Mouse (Mus musculus) kidney, embryonic 16.5 days (tissue): Measurements from ENCODE around the gene Meis1. TPM values are rescaled to one million over a fixed set of nuclear protein-coding genes. Genes with fewer than 3 reads are reported as not detected.

Experiments
- ATAC-seq: fragments of 200-750 bp; cut with Nextera tagmentation; 2 replicates; pipeline ENCODE4 v1.8.0; 2017; ENCODE audit warnings: moderate TSS enrichment; ENCODE audit not compliant: low FRiP score, low TSS enrichment
- H3K27ac ChIP-seq: fragments of 300-500 bp; sonication (generic); 2 replicates; pipeline ENCODE4 v1.5.1; 2014; ENCODE audit warnings: low read length
- H3K27me3 ChIP-seq: fragments of 300-500 bp; sonication (generic); 2 replicates; pipeline ENCODE4 v1.6.1; 2014; ENCODE audit warnings: low read length, control low read depth, mixed read lengths; ENCODE audit not compliant: insufficient read depth
- H3K36me3 ChIP-seq: fragments of 300-500 bp; sonication (generic); 2 replicates; pipeline ENCODE4 v1.6.1; 2014; ENCODE audit warnings: low read length, control low read depth, mixed read lengths; ENCODE audit not compliant: insufficient read depth
- H3K4me1 ChIP-seq: fragments of 300-500 bp; sonication (generic); 2 replicates; pipeline ENCODE4 v1.6.1; 2014; ENCODE audit warnings: low read length, control low read depth, mixed read lengths; ENCODE audit not compliant: insufficient read depth
- H3K4me2 ChIP-seq: fragments of 300-500 bp; sonication (generic); replicated peaks from 2 replicates; pipeline ENCODE4 v1.6.1; 2014; ENCODE audit warnings: low read depth, low read length
- H3K4me3 ChIP-seq: fragments of 300-500 bp; sonication (generic); 2 replicates; pipeline ENCODE4 v1.5.1; 2014; ENCODE audit warnings: mild to moderate bottlenecking, low read length
- H3K9ac ChIP-seq: fragments of 300-500 bp; sonication (generic); replicated peaks from 2 replicates; pipeline ENCODE4 v1.6.1; 2014; ENCODE audit warnings: low read length
- H3K9me3 ChIP-seq: fragments of 300-500 bp; sonication (generic); 2 replicates; pipeline ENCODE4 v1.6.1; 2016; ENCODE audit warnings: low read length, control low read depth
- WGBS: fragments of 180-500 bp; shearing (Covaris S2); extraction: QIAGEN DNeasy Blood & Tissue Kit; methylation state at CpG from one replicate; pipeline ENCODE4 v1.1.7; 2014; 5-methylcytosine and 5-hydroxymethylcytosine counted together
- polyA plus RNA-seq: library from polyadenylated mRNA; unstranded; fragments of >200 nt; fragmentation: Nextera tagmentation; extraction: Ambion mirVana; gene quantifications from 2 replicates; pipeline ENCODE4 v1.2.1, GENCODE M21; 2015

Meis1 gene
- polyA plus RNA-seq, 1 experiment from 2014 or later = 124 TPM

- no peak overlapping the region for H3K4me3 ChIP-seq
- no peak overlapping the region for H3K9ac ChIP-seq
- 41% methylated on average over 3 of the region's 3 CpGs for WGBS
- ATAC-seq = no peak
- H3K4me1 ChIP-seq = peaks cover 24% of the 10 kb centered on the region
- peaks cover 7% of the 10 kb centered on the region; the same call in 1 of the 2 replicates for H3K36me3 ChIP-seq
- H3K4me2 ChIP-seq = no peak overlapping the region
- H3K27me3 ChIP-seq = no peaks in the 10 kb centered on the region
- no peak overlapping the region for H3K27ac ChIP-seq
- H3K9me3 ChIP-seq = no peaks in the 10 kb centered on the region
Measured at GRCm38 (mm10) chr11:18973808-18974207, 45.0 kb downstream of the Meis1 start.

- Histone ChIP-seq H3K27ac (no peak overlapping the region), H3K4me2 (no peak overlapping the region), H3K9me3 (no peaks in the 10 kb centered on the region), H3K9ac (no peak overlapping the region), H3K27me3 (no peaks in the 10 kb centered on the region), H3K4me1 (peaks cover 24% of the 10 kb centered on the region), H3K4me3 (no peak overlapping the region), H3K36me3 (peaks cover 7% of the 10 kb centered on the region; the same call in 1 of the 2 replicates)
- no peak for ATAC-seq
Measured at GRCm38 (mm10) chr11:18972968-18973367, 45.8 kb downstream of the Meis1 start.

DNA sequence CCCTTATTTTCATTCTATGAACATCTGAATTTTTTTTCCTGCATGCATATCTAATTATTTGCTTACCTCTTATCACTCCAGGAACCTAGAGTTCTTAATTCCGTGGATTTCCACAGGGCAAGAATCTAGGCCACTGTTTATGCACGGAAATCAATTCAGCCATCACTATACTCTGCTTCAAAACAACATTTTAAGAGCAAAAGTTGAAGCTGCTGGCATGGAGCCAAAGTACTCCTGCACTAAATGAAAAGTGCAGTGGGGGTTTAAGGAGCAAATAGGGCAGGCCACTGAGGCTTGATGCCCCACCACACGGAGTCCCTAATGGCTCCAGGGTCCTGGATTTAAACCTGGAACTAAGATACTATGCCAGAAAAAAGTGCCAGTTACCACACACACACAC lies 47.2 kb downstream of the Meis1 start:
- H3K4me3 ChIP-seq = no peak overlapping the region
- H3K4me1 ChIP-seq = peaks cover 24% of the 10 kb centered on the region
- peaks cover 7% of the 10 kb centered on the region; the same call in 1 of the 2 replicates for H3K36me3 ChIP-seq
- H3K9ac ChIP-seq = no peak overlapping the region
- no peaks in the 10 kb centered on the region for H3K27me3 ChIP-seq
- H3K27ac ChIP-seq = no peak overlapping the region
- ATAC-seq = no peak
- no peak overlapping the region for H3K4me2 ChIP-seq
- WGBS = 28% methylated on average over 3 of the region's 3 CpGs
- no peaks in the 10 kb centered on the region for H3K9me3 ChIP-seq

DNA sequence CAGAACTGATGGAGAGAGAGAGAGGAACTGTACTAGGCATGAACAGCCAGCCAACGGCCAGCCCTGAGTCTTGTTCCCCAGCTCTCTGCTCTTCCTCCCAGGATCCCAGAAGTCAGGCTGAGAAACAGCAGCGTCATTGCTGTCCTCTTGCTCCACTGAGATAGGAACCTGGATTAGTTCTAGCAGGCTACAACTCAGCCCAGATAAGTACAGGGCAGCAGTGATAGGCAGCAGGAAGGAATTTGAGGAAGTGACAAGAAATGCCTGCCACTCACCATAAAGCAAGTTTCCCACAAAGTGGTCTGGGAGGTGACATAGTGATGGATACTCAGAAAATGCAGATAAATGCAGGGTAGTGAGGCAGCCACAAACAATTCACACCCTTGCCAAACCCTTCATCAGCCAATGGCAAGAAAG lies 48.9 kb downstream of the Meis1 start:
- Histone ChIP-seq H3K27ac (no peak overlapping the region), H3K27me3 (no peaks in the 10 kb centered on the region), H3K9ac (no peak overlapping the region), H3K4me2 (no peak overlapping the region), H3K9me3 (no peaks in the 10 kb centered on the region), H3K36me3 (peaks cover 4% of the 10 kb centered on the region; the same call in 1 of the 2 replicates), H3K4me3 (no peak overlapping the region), H3K4me1 (peaks cover 33% of the 10 kb centered on the region)
- 63% methylated on average over 2 of the region's 2 CpGs for WGBS
- no peak for ATAC-seq

- Histone ChIP-seq H3K27me3 (no peaks in the 10 kb centered on the region), H3K9ac (no peak overlapping the region), H3K4me3 (no peak overlapping the region), H3K27ac (no peak overlapping the region), H3K4me2 (no peak overlapping the region), H3K9me3 (no peaks in the 10 kb centered on the region), H3K36me3 (peaks cover 5% of the 10 kb centered on the region; the same call in 1 of the 2 replicates), H3K4me1 (peaks cover 41% of the 10 kb centered on the region)
- 66% methylated on average over 5 of the region's 5 CpGs for WGBS
- ATAC-seq = no peak
Measured at GRCm38 (mm10) chr11:18964418-18964817, 54.4 kb downstream of the Meis1 start.

DNA sequence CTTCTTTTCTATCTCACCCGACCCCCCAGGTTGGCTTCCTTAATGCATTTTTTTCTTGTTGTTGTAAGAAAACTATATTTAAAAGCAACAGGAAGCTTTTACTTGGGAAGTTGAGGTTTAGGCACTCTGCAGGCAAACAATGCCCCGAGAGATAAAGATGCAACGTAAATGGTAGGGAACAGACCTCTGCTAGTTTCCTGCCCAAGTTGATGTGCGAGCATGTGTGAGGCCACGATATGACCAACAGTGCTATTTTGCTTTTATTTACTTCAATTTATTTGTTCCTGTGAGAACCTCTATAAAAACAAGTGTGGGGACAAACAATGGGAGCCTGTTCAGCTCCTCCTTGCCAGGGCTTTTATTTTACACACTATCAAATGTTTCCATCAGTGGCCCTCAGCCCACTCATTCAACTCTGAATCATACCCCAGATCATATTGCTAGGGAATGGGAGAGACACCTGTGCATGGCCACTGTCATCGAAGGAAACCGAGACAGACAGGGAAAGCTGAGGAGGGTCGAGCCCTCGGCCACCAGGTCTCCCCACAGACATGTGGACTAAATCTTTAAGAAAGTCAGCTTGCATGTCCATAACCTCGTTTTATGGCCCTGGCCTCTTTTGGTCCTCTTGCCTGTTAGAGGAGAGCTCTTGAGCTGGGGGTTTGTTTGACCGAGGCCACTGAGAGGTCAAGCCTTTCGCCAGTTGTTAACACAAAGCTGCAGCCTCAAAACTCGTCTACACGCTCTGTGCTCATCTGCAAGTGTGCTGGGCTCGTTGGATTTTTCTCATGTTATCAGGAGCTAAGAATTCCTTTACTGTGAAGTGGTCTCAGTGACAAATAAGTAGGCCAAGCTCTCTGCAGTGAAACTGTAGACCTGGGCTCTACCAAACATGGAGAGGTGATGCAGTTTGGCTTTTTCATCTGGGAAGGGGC lies 55.3 kb downstream of the Meis1 start:
- peak; percentile 70; the same call in 1 of the 2 replicates for ATAC-seq
- no peak overlapping the region for H3K4me3 ChIP-seq
- no peaks in the 10 kb centered on the region for H3K27me3 ChIP-seq
- H3K9me3 ChIP-seq = no peaks in the 10 kb centered on the region
- 0 out of 2 replicates have a peak overlapping the region, but pooled peaks have one; percentile 9 for H3K27ac ChIP-seq
- H3K9ac ChIP-seq = no peak overlapping the region
- no peak overlapping the region for H3K4me2 ChIP-seq
- 0 out of 2 replicates have a peak, but pooled peaks cover 5% of the 10 kb centered on the region for H3K36me3 ChIP-seq
- peaks cover 45% of the 10 kb centered on the region for H3K4me1 ChIP-seq
- 31% methylated on average over 15 of the region's 15 CpGs for WGBS

DNA sequence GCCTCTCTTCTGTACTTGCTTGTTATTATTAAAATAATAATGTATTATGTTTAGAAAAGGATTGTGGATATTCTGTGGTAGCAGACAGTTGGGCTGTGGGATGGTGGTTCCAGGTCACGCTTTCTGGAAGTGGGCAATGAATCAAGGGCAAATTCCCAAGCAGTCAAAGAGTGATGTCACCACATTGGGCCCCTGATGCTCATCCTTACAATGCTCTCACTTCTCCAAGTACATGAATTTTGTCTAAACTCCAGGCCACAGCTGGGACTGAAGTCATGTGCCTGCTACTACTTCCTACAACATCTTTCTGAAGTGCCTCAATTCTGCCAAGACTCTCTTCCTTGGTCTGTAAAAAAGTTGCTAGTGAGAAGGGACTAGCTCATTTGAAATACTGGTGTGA lies 59.3 kb downstream of the Meis1 start:
- Histone ChIP-seq H3K27me3 (no peaks in the 10 kb centered on the region), H3K4me3 (no peak overlapping the region), H3K9ac (no peak overlapping the region), H3K9me3 (no peaks in the 10 kb centered on the region), H3K4me2 (no peak overlapping the region), H3K36me3 (0 out of 2 replicates have a peak, but pooled peaks cover 5% of the 10 kb centered on the region), H3K27ac (no peak overlapping the region), H3K4me1 (peaks cover 53% of the 10 kb centered on the region)
- ATAC-seq = no peak
- WGBS = 63% methylated on average over 1 of the region's 1 CpGs

GRCm38 (mm10) chr11:18957805-18958770 lies 60.7 kb downstream of the Meis1 start:
- Histone ChIP-seq H3K9me3 (no peaks in the 10 kb centered on the region), H3K9ac (no peak overlapping the region), H3K36me3 (0 out of 2 replicates have a peak, but pooled peaks cover 5% of the 10 kb centered on the region), H3K27ac (no peak overlapping the region), H3K4me1 (peaks cover 44% of the 10 kb centered on the region), H3K4me3 (no peak overlapping the region), H3K27me3 (no peaks in the 10 kb centered on the region), H3K4me2 (peak overlapping the region; percentile 14)
- ATAC-seq = peak; percentile 68; the same call in 1 of the 2 replicates
- WGBS = 32% methylated on average over 12 of the region's 12 CpGs

- no peak for ATAC-seq
- H3K27ac ChIP-seq = no peak overlapping the region
- no peaks in the 10 kb centered on the region for H3K9me3 ChIP-seq
- H3K4me3 ChIP-seq = no peak overlapping the region
- peak overlapping the region; percentile 14 for H3K4me2 ChIP-seq
- 46% methylated on average over 12 of the region's 12 CpGs for WGBS
- H3K4me1 ChIP-seq = peaks cover 38% of the 10 kb centered on the region
- no peak overlapping the region for H3K9ac ChIP-seq
- H3K27me3 ChIP-seq = no peaks in the 10 kb centered on the region
- H3K36me3 ChIP-seq = 0 out of 2 replicates have a peak, but pooled peaks cover 5% of the 10 kb centered on the region
Measured at GRCm38 (mm10) chr11:18957097-18957804, 61.5 kb downstream of the Meis1 start.
